Mouse (Mus musculus) stomach, postnatal 0 days (tissue): ENCODE data around the gene Gmppa.

Experiments
- CTCF ChIP-seq: IDR thresholded peaks from 2 replicates; pipeline ENCODE4 v1.5.1; 2016; ENCODE audit warnings: antibody characterized with exemption, low read depth, mild to moderate bottlenecking, moderate library complexity
- EP300 ChIP-seq: optimal IDR thresholded peaks from 2 replicates; pipeline ENCODE3; 2016; ENCODE audit warnings: antibody characterized with exemption

DNA sequence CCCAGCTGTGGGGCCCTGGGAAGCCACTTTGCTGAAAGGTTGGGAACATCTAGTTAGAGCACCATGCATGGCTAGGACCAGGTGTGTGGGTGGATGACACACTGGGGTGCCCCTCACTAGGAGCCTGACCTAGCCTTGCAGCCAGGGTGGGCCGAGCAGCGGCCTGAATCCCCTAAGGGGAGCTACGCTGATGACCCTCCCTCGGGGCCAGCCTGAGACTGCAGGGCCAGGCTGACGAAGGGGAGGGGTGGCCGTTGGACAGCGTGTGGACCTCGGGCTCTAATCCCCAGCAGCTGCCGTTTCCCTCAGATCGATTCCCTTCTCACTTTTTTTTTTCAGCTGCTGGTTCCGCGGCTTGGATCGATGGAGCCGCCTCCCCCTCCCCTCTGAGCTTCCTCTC is 13.2 kb downstream of the Gmppa start:
- no peak for TF ChIP-seq CTCF
- no peak for TF ChIP-seq EP300
